Mouse (Mus musculus) lung, embryonic 16.5 days (tissue): Measurements from ENCODE around the gene Rasa3. TPM values are rescaled to one million over a fixed set of nuclear protein-coding genes. Genes with fewer than 3 reads are reported as not detected.

Experiments
- ATAC-seq: fragments of 200-750 bp; cut with Nextera tagmentation; 2 replicates; pipeline ENCODE4 v1.8.0; 2017; ENCODE audit warnings: low read depth, mild to moderate bottlenecking, moderate library complexity
- H3K27ac ChIP-seq: fragments of 300-500 bp; sonication (generic); 2 replicates; pipeline ENCODE4 v1.5.1; 2014; ENCODE audit warnings: mild to moderate bottlenecking, control low read depth, low read length
- H3K27me3 ChIP-seq: fragments of 300-500 bp; sonication (generic); 2 replicates; pipeline ENCODE4 v1.6.1; 2014; ENCODE audit warnings: low read depth, low read length, mixed read lengths; ENCODE audit not compliant: control insufficient read depth, insufficient read depth
- H3K36me3 ChIP-seq: fragments of 300-500 bp; sonication (generic); 2 replicates; pipeline ENCODE4 v1.6.1; 2014; ENCODE audit warnings: low read length; ENCODE audit not compliant: control insufficient read depth, insufficient read depth
- H3K4me1 ChIP-seq: fragments of 300-500 bp; sonication (generic); replicated peaks from 2 replicates; pipeline ENCODE4 v1.6.1; 2014; ENCODE audit warnings: low read length, mixed read lengths; ENCODE audit not compliant: control insufficient read depth, insufficient read depth
- H3K4me2 ChIP-seq: fragments of 300-500 bp; sonication (generic); 2 replicates; pipeline ENCODE4 v1.6.1; 2014; ENCODE audit warnings: low read depth, low read length, control low read depth
- H3K4me3 ChIP-seq: fragments of 300-500 bp; sonication (generic); 2 replicates; pipeline ENCODE4 v1.5.1; 2014; ENCODE audit warnings: mild to moderate bottlenecking, low read length, control low read depth
- H3K9ac ChIP-seq: fragments of 300-500 bp; sonication (generic); 2 replicates; pipeline ENCODE4 v1.6.1; 2014; ENCODE audit warnings: low read length, control low read depth
- H3K9me3 ChIP-seq: fragments of 300-500 bp; sonication (generic); 2 replicates; pipeline ENCODE4 v1.6.1; 2016; ENCODE audit warnings: low read length; ENCODE audit not compliant: control insufficient read depth
- WGBS: fragments of 180-500 bp; shearing (Covaris S2); extraction: QIAGEN DNeasy Blood & Tissue Kit; methylation state at CpG from one replicate; pipeline ENCODE4 v1.1.7; 2014; 5-methylcytosine and 5-hydroxymethylcytosine counted together
- polyA plus RNA-seq: library from polyadenylated mRNA; unstranded; fragments of >200 nt; fragmentation: Nextera tagmentation; extraction: Ambion mirVana; gene quantifications from 2 replicates; pipeline ENCODE4 v1.2.1, GENCODE M21; 2015

Gene Rasa3
- polyA plus RNA-seq, 1 experiment from 2014 or later: 50.7 TPM

- Histone ChIP-seq H3K36me3 (peaks cover 4% of the 10 kb centered on the region; the same call in 1 of the 2 replicates), H3K4me2 (no peak overlapping the region), H3K4me1 (peaks cover 10% of the 10 kb centered on the region), H3K9ac (no peak overlapping the region), H3K4me3 (no peak overlapping the region), H3K27me3 (no peaks in the 10 kb centered on the region), H3K27ac (no peak overlapping the region), H3K9me3 (no peaks in the 10 kb centered on the region)
- no peak for ATAC-seq
- WGBS: 55% methylated on average over 5 of the region's 5 CpGs
These were observed 47.2 kb downstream of the Rasa3 start for GRCm38 (mm10) chr8:13630171-13630570.

- no peak overlapping the region for H3K4me2 ChIP-seq
- no peaks in the 10 kb centered on the region for H3K9me3 ChIP-seq
- no peak overlapping the region for H3K9ac ChIP-seq
- peaks cover 4% of the 10 kb centered on the region; the same call in 1 of the 2 replicates for H3K36me3 ChIP-seq
- no peaks in the 10 kb centered on the region for H3K27me3 ChIP-seq
- H3K4me1 ChIP-seq: peaks cover 16% of the 10 kb centered on the region
- no peak overlapping the region for H3K27ac ChIP-seq
- no peak overlapping the region for H3K4me3 ChIP-seq
- WGBS: 78% methylated on average over 10 of the region's 10 CpGs
- no peak for ATAC-seq
These were observed 47.9 kb downstream of the Rasa3 start for GRCm38 (mm10) chr8:13629351-13630090.

- peaks cover 4% of the 10 kb centered on the region; the same call in 1 of the 2 replicates for H3K36me3 ChIP-seq
- WGBS: 91% methylated on average over 9 of the region's 9 CpGs
These were observed 49.3 kb downstream of the Rasa3 start for GRCm38 (mm10) chr8:13628067-13628466.

GRCm38 (mm10) chr8:13627591-13627990 is 49.8 kb downstream of the Rasa3 start:
- Histone ChIP-seq H3K27me3 (no peaks in the 10 kb centered on the region), H3K4me1 (peaks cover 32% of the 10 kb centered on the region), H3K9ac (no peak overlapping the region), H3K9me3 (no peaks in the 10 kb centered on the region), H3K4me2 (no peak overlapping the region), H3K27ac (no peak overlapping the region), H3K36me3 (peaks cover 4% of the 10 kb centered on the region; the same call in 1 of the 2 replicates), H3K4me3 (no peak overlapping the region)
- no peak for ATAC-seq
- 88% methylated on average over 5 of the region's 5 CpGs for WGBS

More at GRCm38 (mm10) chr8:13628067-13628466, 49.3 kb downstream of the Rasa3 start:
- H3K27ac ChIP-seq: no peak overlapping the region
- H3K9me3 ChIP-seq: no peaks in the 10 kb centered on the region
- no peaks in the 10 kb centered on the region for H3K27me3 ChIP-seq
- no peak overlapping the region for H3K9ac ChIP-seq
- no peak for ATAC-seq
- H3K4me1 ChIP-seq: peaks cover 31% of the 10 kb centered on the region
- H3K4me3 ChIP-seq: no peak overlapping the region
- no peak overlapping the region for H3K4me2 ChIP-seq

- ATAC-seq: no peak
- Histone ChIP-seq H3K9ac (no peak overlapping the region), H3K27ac (peak overlapping the region; percentile 55)
These were observed 51.3 kb downstream of the Rasa3 start for GRCm38 (mm10) chr8:13626114-13626513.

GRCm38 (mm10) chr8:13625281-13625970 is 52.0 kb downstream of the Rasa3 start:
- peaks cover 4% of the 10 kb centered on the region; the same call in 1 of the 2 replicates for H3K36me3 ChIP-seq
- H3K4me1 ChIP-seq: peaks cover 36% of the 10 kb centered on the region
- no peak overlapping the region for H3K4me2 ChIP-seq
- H3K27ac ChIP-seq: peak overlapping the region; percentile 55
- no peak overlapping the region for H3K9ac ChIP-seq
- H3K9me3 ChIP-seq: no peaks in the 10 kb centered on the region
- peak; percentile 20; the same call in 1 of the 2 replicates for ATAC-seq
- no peak overlapping the region for H3K4me3 ChIP-seq
- 56% methylated on average over 5 of the region's 5 CpGs for WGBS
- H3K27me3 ChIP-seq: no peaks in the 10 kb centered on the region

More at GRCm38 (mm10) chr8:13626114-13626513, 51.3 kb downstream of the Rasa3 start:
- no peak overlapping the region for H3K4me3 ChIP-seq
- 68% methylated on average over 10 of the region's 10 CpGs for WGBS
- H3K4me2 ChIP-seq: no peak overlapping the region
- H3K9me3 ChIP-seq: no peaks in the 10 kb centered on the region
- H3K36me3 ChIP-seq: peaks cover 4% of the 10 kb centered on the region; the same call in 1 of the 2 replicates
- no peaks in the 10 kb centered on the region for H3K27me3 ChIP-seq
- peaks cover 34% of the 10 kb centered on the region for H3K4me1 ChIP-seq

GRCm38 (mm10) chr8:13624863-13625262 is 52.5 kb downstream of the Rasa3 start:
- Histone ChIP-seq H3K27ac (peak overlapping the region; percentile 55), H3K27me3 (no peaks in the 10 kb centered on the region), H3K36me3 (peaks cover 4% of the 10 kb centered on the region; the same call in 1 of the 2 replicates), H3K4me3 (no peak overlapping the region), H3K4me2 (no peak overlapping the region), H3K4me1 (peaks cover 40% of the 10 kb centered on the region), H3K9ac (no peak overlapping the region), H3K9me3 (no peaks in the 10 kb centered on the region)
- 24% methylated on average over 11 of the region's 11 CpGs for WGBS
- peak; percentile 66 for ATAC-seq

- Histone ChIP-seq H3K4me2 (no peak overlapping the region), H3K27ac (peak overlapping the region; percentile 55), H3K4me1 (peaks cover 40% of the 10 kb centered on the region), H3K9ac (no peak overlapping the region), H3K36me3 (peaks cover 4% of the 10 kb centered on the region; the same call in 1 of the 2 replicates), H3K4me3 (no peak overlapping the region), H3K27me3 (no peaks in the 10 kb centered on the region), H3K9me3 (no peaks in the 10 kb centered on the region)
- ATAC-seq: peak; percentile 15; the same call in 1 of the 2 replicates
- WGBS: 56% methylated on average over 10 of the region's 10 CpGs
These were observed 53.4 kb downstream of the Rasa3 start for GRCm38 (mm10) chr8:13623911-13624421.
